Mouse (Mus musculus) forebrain, embryonic 14.5 days (tissue): Measurements from ENCODE around the gene Csmd2. TPM values are rescaled to one million over a fixed set of nuclear protein-coding genes. Genes with fewer than 3 reads are reported as not detected.

ENCODE experiments used
- ATAC-seq: fragments of 200-750 bp; cut with Nextera tagmentation; 2 replicates; pipeline ENCODE4 v1.8.0; 2017; ENCODE audit warnings: mild to moderate bottlenecking, moderate library complexity
- DNase-seq: peaks from one replicate; pipeline ENCODE4 v3.0.0-alpha.2; 2015; ENCODE audit warnings: low spot score
- H3K27ac ChIP-seq: fragments of 300-500 bp; sonication (generic); 2 replicates; pipeline ENCODE4 v1.5.1; 2014; ENCODE audit warnings: low read depth, mild to moderate bottlenecking, control low read depth, low read length, moderate library complexity
- H3K27me3 ChIP-seq: fragments of 300-500 bp; sonication (generic); replicated peaks from 2 replicates; pipeline ENCODE4 v1.6.1; 2014; ENCODE audit warnings: low read length, control low read depth, mixed read lengths; ENCODE audit not compliant: control insufficient read depth, insufficient read depth
- H3K36me3 ChIP-seq: fragments of 300-500 bp; sonication (generic); 2 replicates; pipeline ENCODE4 v1.6.1; 2014; ENCODE audit warnings: low read length, control low read depth; ENCODE audit not compliant: control insufficient read depth, insufficient read depth
- H3K4me1 ChIP-seq: fragments of 300-500 bp; sonication (generic); 2 replicates; pipeline ENCODE4 v1.6.1; 2014; ENCODE audit warnings: antibody characterized with exemption, low read length, control low read depth; ENCODE audit not compliant: control insufficient read depth, insufficient read depth
- H3K4me2 ChIP-seq: fragments of 300-500 bp; sonication (generic); 2 replicates; pipeline ENCODE4 v1.6.1; 2014; ENCODE audit warnings: mild to moderate bottlenecking, control low read depth, low read length
- H3K4me3 ChIP-seq: fragments of 300-500 bp; sonication (generic); 2 replicates; pipeline ENCODE4 v1.5.1; 2014; ENCODE audit warnings: low read depth, low read length, control low read depth
- H3K9ac ChIP-seq: fragments of 300-500 bp; sonication (generic); 2 replicates; pipeline ENCODE4 v1.6.1; 2014; ENCODE audit warnings: mild to moderate bottlenecking, low read length, control low read depth, moderate library complexity
- H3K9me3 ChIP-seq: fragments of 300-500 bp; sonication (generic); replicated peaks from 2 replicates; pipeline ENCODE4 v1.6.1; 2016; ENCODE audit warnings: low read length, control low read depth, mixed read lengths; ENCODE audit not compliant: control insufficient read depth
- WGBS: fragments of 180-500 bp; shearing (Covaris S2); extraction: QIAGEN DNeasy Blood & Tissue Kit; methylation state at CpG from one replicate; pipeline ENCODE4 v1.1.7; 2014; 5-methylcytosine and 5-hydroxymethylcytosine counted together
- polyA plus RNA-seq: library from polyadenylated mRNA; unstranded; fragments of >200 nt; fragmentation: Nextera tagmentation; extraction: Ambion mirVana; gene quantifications from 2 replicates; pipeline ENCODE4 v1.2.1, GENCODE M21; 2014

Csmd2 gene
- polyA plus RNA-seq, 1 experiment from 2014 or later = 3.2 TPM

GRCm38 (mm10) chr4:128170181-128170580, 182.5 kb downstream of the Csmd2 start:
- DNase-seq (no peak), ATAC-seq (no peak)
- H3K36me3 ChIP-seq = no peaks in the 10 kb centered on the region
- no peak overlapping the region for H3K4me3 ChIP-seq
- 97% methylated on average over 8 of the region's 8 CpGs for WGBS
- no peaks in the 10 kb centered on the region for H3K4me1 ChIP-seq
- no peaks in the 10 kb centered on the region for H3K9me3 ChIP-seq
- no peak overlapping the region for H3K4me2 ChIP-seq
- H3K27me3 ChIP-seq = no peaks in the 10 kb centered on the region
- no peak overlapping the region for H3K9ac ChIP-seq
- no peak overlapping the region for H3K27ac ChIP-seq

DNA sequence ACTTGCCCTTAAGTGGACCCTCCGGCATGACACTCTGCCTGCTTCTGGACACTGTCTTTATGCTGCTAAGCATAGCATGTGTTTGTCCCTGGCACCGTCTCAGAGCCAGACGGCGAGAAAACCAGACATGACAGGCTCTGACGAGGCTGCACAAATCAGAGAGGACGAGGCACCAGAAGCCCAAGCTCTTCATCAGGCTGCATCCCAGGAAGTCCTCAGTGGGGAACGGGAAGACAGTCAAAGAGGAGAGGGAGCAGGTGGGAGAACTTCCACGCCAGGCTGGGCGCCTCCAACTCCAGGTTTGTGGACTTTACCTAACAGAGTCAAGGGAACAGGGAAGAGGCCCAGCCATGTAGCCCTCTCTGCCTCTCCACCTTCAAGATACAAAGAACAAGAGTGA, 183.6 kb downstream of the Csmd2 start:
- H3K4me1 ChIP-seq = no peaks in the 10 kb centered on the region
- no peak overlapping the region for H3K4me3 ChIP-seq
- no peaks in the 10 kb centered on the region for H3K36me3 ChIP-seq
- DNase-seq = no peak
- H3K27ac ChIP-seq = no peak overlapping the region
- no peak overlapping the region for H3K9ac ChIP-seq
- H3K27me3 ChIP-seq = no peaks in the 10 kb centered on the region
- 85% methylated on average over 9 of the region's 9 CpGs for WGBS
- no peak for ATAC-seq
- H3K9me3 ChIP-seq = no peaks in the 10 kb centered on the region
- H3K4me2 ChIP-seq = no peak overlapping the region

DNA sequence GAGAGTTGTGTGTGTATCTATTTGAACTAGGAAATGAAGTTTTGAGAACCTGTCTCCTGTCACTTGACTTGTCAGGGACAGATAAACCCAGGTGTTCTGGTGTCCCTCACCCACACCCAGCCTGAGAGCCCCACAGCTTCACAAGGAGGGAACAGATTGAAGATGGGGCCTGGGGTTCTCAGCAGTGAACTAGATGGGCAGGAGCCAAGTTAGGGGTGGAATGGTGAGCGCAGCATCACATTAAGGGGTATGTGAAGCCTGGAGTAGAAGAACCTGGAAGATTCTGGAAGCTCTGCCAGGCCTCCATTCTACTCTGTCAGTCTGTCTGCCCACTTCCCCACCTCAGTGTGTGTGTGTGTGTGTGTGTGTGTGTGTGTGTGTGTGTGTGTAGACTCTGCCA, 184.0 kb downstream of the Csmd2 start:
- WGBS = 100% methylated on average over 1 of the region's 1 CpGs
- H3K36me3 ChIP-seq = no peaks in the 10 kb centered on the region
- no peak overlapping the region for H3K27ac ChIP-seq
- no peak overlapping the region for H3K9ac ChIP-seq
- no peaks in the 10 kb centered on the region for H3K27me3 ChIP-seq
- H3K4me3 ChIP-seq = no peak overlapping the region
- ATAC-seq (no peak), DNase-seq (no peak)
- H3K4me1 ChIP-seq = no peaks in the 10 kb centered on the region
- H3K4me2 ChIP-seq = no peak overlapping the region
- no peaks in the 10 kb centered on the region for H3K9me3 ChIP-seq

GRCm38 (mm10) chr4:128178974-128179373, 191.3 kb downstream of the Csmd2 start:
- peak; percentile 60; the same call in 1 of the 2 replicates for ATAC-seq
- no peak overlapping the region for H3K27ac ChIP-seq
- H3K27me3 ChIP-seq = no peaks in the 10 kb centered on the region
- no peak overlapping the region for H3K9ac ChIP-seq
- peak; percentile 76 for DNase-seq
- WGBS = 70% methylated on average over 8 of the region's 8 CpGs
- no peak overlapping the region for H3K4me2 ChIP-seq
- no peaks in the 10 kb centered on the region for H3K36me3 ChIP-seq
- no peaks in the 10 kb centered on the region for H3K9me3 ChIP-seq
- no peaks in the 10 kb centered on the region; the same call in 1 of the 2 replicates for H3K4me1 ChIP-seq
- no peak overlapping the region for H3K4me3 ChIP-seq

DNA sequence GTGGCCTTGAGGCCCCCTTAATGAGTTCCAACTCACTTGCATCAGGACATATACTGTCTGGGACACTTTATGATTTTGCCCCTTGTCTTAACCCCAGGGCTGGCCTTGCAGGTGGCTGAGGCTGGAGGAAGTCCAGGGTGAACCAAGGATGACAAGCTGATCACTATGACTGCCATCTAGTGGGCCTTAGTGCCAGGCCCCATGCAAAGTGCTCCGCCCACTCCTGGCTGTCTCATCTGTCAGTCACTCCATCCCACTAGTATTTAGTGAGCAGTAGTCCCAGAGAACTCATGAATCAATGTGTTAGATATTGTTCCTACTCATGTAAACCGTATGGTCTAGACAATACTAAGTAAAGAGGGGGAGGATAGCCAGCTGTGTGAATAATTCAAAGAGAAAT, 191.9 kb downstream of the Csmd2 start:
- Histone ChIP-seq H3K4me1 (no peaks in the 10 kb centered on the region; the same call in 1 of the 2 replicates), H3K9me3 (no peaks in the 10 kb centered on the region), H3K4me3 (no peak overlapping the region), H3K27ac (no peak overlapping the region), H3K36me3 (no peaks in the 10 kb centered on the region), H3K4me2 (no peak overlapping the region), H3K27me3 (no peaks in the 10 kb centered on the region), H3K9ac (no peak overlapping the region)
- DNase-seq (no peak), ATAC-seq (no peak)
- 78% methylated on average over 2 of the region's 2 CpGs for WGBS

GRCm38 (mm10) chr4:128184747-128185146, 197.1 kb downstream of the Csmd2 start:
- DNase-seq (no peak), ATAC-seq (no peak)
- Histone ChIP-seq H3K27ac (no peak overlapping the region), H3K4me1 (no peaks in the 10 kb centered on the region), H3K4me3 (no peak overlapping the region), H3K9ac (no peak overlapping the region), H3K27me3 (no peaks in the 10 kb centered on the region), H3K36me3 (no peaks in the 10 kb centered on the region), H3K9me3 (no peaks in the 10 kb centered on the region), H3K4me2 (no peak overlapping the region)
- WGBS = 95% methylated on average over 1 of the region's 1 CpGs

GRCm38 (mm10) chr4:128194454-128194853, 206.8 kb downstream of the Csmd2 start:
- WGBS = 86% methylated on average over 8 of the region's 8 CpGs
- no peak overlapping the region for H3K9ac ChIP-seq
- DNase-seq (no peak), ATAC-seq (no peak)
- H3K4me3 ChIP-seq = no peak overlapping the region
- no peaks in the 10 kb centered on the region for H3K4me1 ChIP-seq
- H3K36me3 ChIP-seq = no peaks in the 10 kb centered on the region
- H3K27ac ChIP-seq = no peak overlapping the region
- no peaks in the 10 kb centered on the region for H3K9me3 ChIP-seq
- no peaks in the 10 kb centered on the region for H3K27me3 ChIP-seq
- no peak overlapping the region for H3K4me2 ChIP-seq

DNA sequence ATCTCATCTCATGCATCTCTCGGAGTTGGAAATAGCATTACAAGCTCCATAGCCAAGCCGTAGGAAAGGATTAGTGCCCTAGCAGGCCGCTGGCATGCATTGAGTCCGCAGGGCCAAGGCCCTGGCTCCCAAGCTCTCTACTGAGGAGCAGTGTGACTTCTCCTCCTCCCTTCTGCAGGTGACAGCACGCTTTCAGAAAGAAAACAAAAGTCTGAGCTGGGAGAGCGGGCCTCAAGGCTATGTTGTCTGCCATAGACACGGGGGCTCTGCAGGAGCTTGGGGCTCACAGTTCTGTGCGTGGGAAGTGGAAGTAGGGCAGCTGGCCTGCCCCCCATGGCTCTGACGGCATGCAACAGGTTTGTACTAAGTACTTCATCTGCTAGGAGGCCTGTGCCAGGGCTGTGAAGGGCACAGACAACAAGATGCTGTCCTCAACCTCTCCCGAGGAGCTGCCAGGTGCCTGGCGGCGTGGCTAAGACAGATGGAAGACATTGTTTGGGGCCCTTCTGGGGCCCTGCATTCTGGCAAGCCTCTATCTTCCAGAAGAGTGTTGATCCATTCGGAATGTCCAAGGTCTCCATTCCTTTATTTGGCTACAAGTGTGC, 230.4 kb downstream of the Csmd2 start:
- H3K27me3 ChIP-seq = no peaks in the 10 kb centered on the region
- H3K36me3 ChIP-seq = no peaks in the 10 kb centered on the region
- DNase-seq (no peak), ATAC-seq (no peak)
- H3K4me2 ChIP-seq = no peak overlapping the region
- H3K9me3 ChIP-seq = no peaks in the 10 kb centered on the region
- H3K27ac ChIP-seq = no peak overlapping the region
- H3K4me1 ChIP-seq = no peaks in the 10 kb centered on the region
- WGBS = 69% methylated on average over 13 of the region's 13 CpGs
- H3K9ac ChIP-seq = no peak overlapping the region
- no peak overlapping the region for H3K4me3 ChIP-seq

DNA sequence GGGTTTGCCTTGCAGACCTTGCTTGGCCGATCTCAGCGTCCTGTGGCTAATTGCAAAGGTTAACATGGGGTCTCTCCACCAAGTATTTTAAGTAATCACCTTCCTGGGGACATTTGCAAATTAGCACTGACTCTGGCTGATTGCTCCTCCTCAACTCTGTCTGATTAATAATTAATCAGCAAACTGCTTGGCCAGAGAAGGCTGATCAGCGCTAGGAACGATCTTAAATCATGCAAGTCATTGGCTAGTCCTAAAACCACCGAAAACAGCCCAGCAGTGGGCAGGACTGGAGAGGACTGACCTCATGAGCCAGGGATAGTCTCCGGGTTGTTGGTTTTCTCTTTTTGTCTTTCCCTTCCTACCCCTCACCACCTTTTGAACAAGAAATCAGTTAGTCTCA, 236.8 kb downstream of the Csmd2 start:
- no peak overlapping the region for H3K27ac ChIP-seq
- H3K9me3 ChIP-seq = no peaks in the 10 kb centered on the region
- no peak overlapping the region for H3K4me2 ChIP-seq
- ATAC-seq = no peak
- 74% methylated on average over 6 of the region's 6 CpGs for WGBS
- H3K36me3 ChIP-seq = no peaks in the 10 kb centered on the region
- H3K4me3 ChIP-seq = no peak overlapping the region
- H3K4me1 ChIP-seq = peaks cover 6% of the 10 kb centered on the region; the same call in 1 of the 2 replicates
- no peak for DNase-seq
- no peak overlapping the region for H3K9ac ChIP-seq
- no peaks in the 10 kb centered on the region for H3K27me3 ChIP-seq
